Mouse (Mus musculus) neural tube, embryonic 15.5 days (tissue): ENCODE results near the gene Wfdc21. TPM values are rescaled to one million over a fixed set of nuclear protein-coding genes. Genes with fewer than 3 reads are reported as not detected.

Experiments used
- ATAC-seq: fragments of 200-750 bp; cut with Nextera tagmentation; 2 replicates; pipeline ENCODE4 v1.8.0; 2017; ENCODE audit warnings: mild to moderate bottlenecking, moderate TSS enrichment, moderate library complexity; ENCODE audit not compliant: low FRiP score
- H3K27ac ChIP-seq: fragments of 300-500 bp; sonication (generic); replicated peaks from 2 replicates; pipeline ENCODE4 v1.5.1; 2015; ENCODE audit warnings: mild to moderate bottlenecking, inconsistent platforms
- H3K27me3 ChIP-seq: fragments of 300-500 bp; sonication (generic); replicated peaks from 2 replicates; pipeline ENCODE4 v1.6.1; 2015; ENCODE audit warnings: inconsistent platforms
- H3K36me3 ChIP-seq: fragments of 300-500 bp; sonication (generic); 2 replicates; pipeline ENCODE4 v1.6.1; 2015; ENCODE audit warnings: inconsistent platforms
- H3K4me1 ChIP-seq: fragments of 300-500 bp; sonication (generic); 2 replicates; pipeline ENCODE4 v1.6.1; 2015; ENCODE audit warnings: inconsistent platforms
- H3K4me2 ChIP-seq: fragments of 300-500 bp; sonication (generic); 2 replicates; pipeline ENCODE4 v1.6.1; 2015; ENCODE audit warnings: inconsistent platforms, mild to moderate bottlenecking, moderate library complexity
- H3K4me3 ChIP-seq: fragments of 300-500 bp; sonication (generic); replicated peaks from 2 replicates; pipeline ENCODE4 v1.5.1; 2015; ENCODE audit warnings: mild to moderate bottlenecking, inconsistent platforms
- H3K9ac ChIP-seq: fragments of 300-500 bp; sonication (generic); replicated peaks from 2 replicates; pipeline ENCODE4 v1.6.1; 2015; ENCODE audit warnings: mild to moderate bottlenecking, inconsistent platforms
- H3K9me3 ChIP-seq: fragments of 300-500 bp; sonication (generic); replicated peaks from 2 replicates; pipeline ENCODE4 v1.6.1; 2016; ENCODE audit warnings: inconsistent platforms
- WGBS: fragments of 180-500 bp; shearing (Covaris S2); methylation state at CpG from one replicate; pipeline ENCODE4 v1.1.7; 2015; ENCODE audit warnings: mixed read lengths; 5-methylcytosine and 5-hydroxymethylcytosine counted together
- polyA plus RNA-seq: library from polyadenylated mRNA; unstranded; fragments of >200 nt; fragmentation: Nextera tagmentation; extraction: Ambion mirVana; gene quantifications from 2 replicates; pipeline ENCODE4 v1.2.1, GENCODE M21; 2015

Gene Wfdc21
- polyA plus RNA-seq, 1 experiment from 2014 or later: 0.41 TPM

- H3K36me3 ChIP-seq: no peaks in the 10 kb centered on the region
- H3K9ac ChIP-seq: no peak overlapping the region
- H3K9me3 ChIP-seq: no peaks in the 10 kb centered on the region
- H3K4me2 ChIP-seq: no peak overlapping the region
- H3K27me3 ChIP-seq: peaks cover 4% of the 10 kb centered on the region; the same call in 1 of the 2 replicates
- H3K4me3 ChIP-seq: no peak overlapping the region
- H3K27ac ChIP-seq: no peak overlapping the region
- WGBS: 66% methylated on average over 2 of the region's 2 CpGs
- no peaks in the 10 kb centered on the region for H3K4me1 ChIP-seq
- no peak for ATAC-seq
Observed at GRCm38 (mm10) chr11:83735881-83736280, 10.9 kb upstream of the Wfdc21 start.

DNA sequence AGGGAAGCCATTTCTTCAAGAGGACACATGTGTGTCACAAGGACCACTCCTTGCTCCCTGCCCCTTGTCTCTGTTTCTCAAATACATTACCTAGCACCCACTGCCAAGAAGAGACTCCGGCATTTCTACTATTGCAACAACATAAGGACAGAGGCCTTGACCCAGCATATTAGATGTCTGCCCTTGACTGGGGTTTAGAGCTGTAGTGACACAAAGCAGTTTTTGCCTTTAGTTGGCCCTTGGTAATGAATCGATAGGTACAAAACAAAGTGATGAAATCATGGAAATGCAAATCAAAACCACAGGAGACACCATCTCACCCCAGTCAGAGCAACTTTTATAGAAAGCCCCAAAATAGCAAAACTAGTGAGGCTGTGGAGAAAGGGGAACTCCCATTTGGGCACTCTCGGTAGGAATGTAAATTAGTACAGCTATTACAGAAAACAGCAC, 9.6 kb upstream of the Wfdc21 start:
- WGBS: 77% methylated on average over 3 of the region's 3 CpGs

GRCm38 (mm10) chr11:83739241-83739640, 7.5 kb upstream of the Wfdc21 start:
- Histone ChIP-seq H3K4me2 (no peak overlapping the region), H3K4me3 (no peak overlapping the region), H3K9me3 (no peaks in the 10 kb centered on the region), H3K9ac (no peak overlapping the region), H3K4me1 (no peaks in the 10 kb centered on the region), H3K27ac (no peak overlapping the region), H3K36me3 (no peaks in the 10 kb centered on the region), H3K27me3 (peaks cover 7% of the 10 kb centered on the region)
- 25% methylated on average over 5 of the region's 5 CpGs for WGBS
- no peak for ATAC-seq

More for the DNA sequence above, 9.6 kb upstream of the Wfdc21 start:
- H3K4me1 ChIP-seq: no peaks in the 10 kb centered on the region
- no peaks in the 10 kb centered on the region for H3K9me3 ChIP-seq
- H3K36me3 ChIP-seq: no peaks in the 10 kb centered on the region
- H3K27me3 ChIP-seq: peaks cover 7% of the 10 kb centered on the region
- H3K9ac ChIP-seq: no peak overlapping the region
- no peak overlapping the region for H3K4me3 ChIP-seq
- H3K27ac ChIP-seq: no peak overlapping the region
- ATAC-seq: no peak
- no peak overlapping the region for H3K4me2 ChIP-seq

DNA sequence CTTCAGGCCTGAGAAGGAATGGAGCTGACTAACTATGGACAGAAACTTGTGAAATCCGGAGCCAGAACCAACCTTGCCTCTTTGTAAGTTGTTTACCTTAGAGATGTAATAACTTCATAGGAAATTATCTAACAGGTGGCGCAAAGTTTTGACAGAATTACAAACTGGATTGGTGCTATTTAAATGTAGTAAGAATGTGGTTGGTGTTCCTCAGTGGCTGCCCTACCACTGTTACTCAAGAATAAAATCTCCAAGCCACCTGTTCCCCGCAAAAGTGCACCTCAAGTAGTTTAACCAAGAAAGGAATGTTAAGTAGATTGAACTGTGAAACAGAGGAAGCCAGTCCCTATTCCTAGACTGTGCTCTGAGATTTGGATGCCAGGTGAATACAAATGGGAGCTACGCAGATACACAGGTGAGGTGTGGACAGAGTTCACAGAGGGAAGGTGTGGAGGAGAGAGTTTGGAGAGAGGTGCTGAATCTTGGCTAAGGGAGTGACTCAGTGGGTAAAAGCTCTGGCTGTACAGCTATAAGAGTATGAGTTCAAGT, 6.2 kb upstream of the Wfdc21 start:
- H3K4me3 ChIP-seq: no peak overlapping the region
- no peak overlapping the region for H3K27ac ChIP-seq
- H3K9ac ChIP-seq: no peak overlapping the region
- H3K4me1 ChIP-seq: no peaks in the 10 kb centered on the region
- no peak for ATAC-seq
- H3K36me3 ChIP-seq: no peaks in the 10 kb centered on the region
- H3K4me2 ChIP-seq: no peak overlapping the region
- WGBS: 86% methylated on average over 4 of the region's 4 CpGs
- peaks cover 7% of the 10 kb centered on the region for H3K27me3 ChIP-seq
- no peaks in the 10 kb centered on the region for H3K9me3 ChIP-seq

DNA sequence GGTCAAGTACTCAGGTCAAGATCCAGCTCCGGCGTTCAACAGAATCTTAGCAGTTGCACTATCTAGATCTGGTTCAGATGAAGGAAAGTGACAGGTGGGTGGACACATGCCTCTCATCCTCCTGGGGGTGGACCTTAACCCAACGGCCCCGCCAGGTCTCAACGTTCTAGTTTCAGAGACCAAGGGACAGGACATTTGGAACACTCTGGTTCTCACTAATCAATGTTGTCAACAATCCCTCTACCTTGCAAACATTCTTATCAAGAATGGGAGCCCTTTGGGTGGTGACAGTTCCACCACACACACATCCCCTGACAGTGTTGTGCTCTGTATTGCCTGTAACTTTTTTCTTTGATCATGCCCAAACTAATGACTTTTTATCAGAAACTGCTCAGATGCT, 4.9 kb upstream of the Wfdc21 start:
- Histone ChIP-seq H3K27ac (no peak overlapping the region), H3K4me2 (no peak overlapping the region), H3K9ac (no peak overlapping the region), H3K4me3 (no peak overlapping the region), H3K4me1 (no peaks in the 10 kb centered on the region), H3K9me3 (no peaks in the 10 kb centered on the region), H3K27me3 (peaks cover 9% of the 10 kb centered on the region), H3K36me3 (no peaks in the 10 kb centered on the region)
- 92% methylated on average over 5 of the region's 5 CpGs for WGBS
- no peak for ATAC-seq

- Histone ChIP-seq H3K4me2 (no peak overlapping the region), H3K9me3 (no peaks in the 10 kb centered on the region), H3K4me3 (no peak overlapping the region), H3K27ac (no peak overlapping the region), H3K36me3 (no peaks in the 10 kb centered on the region), H3K27me3 (peaks cover 13% of the 10 kb centered on the region), H3K4me1 (no peaks in the 10 kb centered on the region), H3K9ac (no peak overlapping the region)
- WGBS: 74% methylated on average over 9 of the region's 9 CpGs
- ATAC-seq: no peak
Observed at GRCm38 (mm10) chr11:83742731-83743355, 3.9 kb upstream of the Wfdc21 start.

- peaks cover 13% of the 10 kb centered on the region for H3K27me3 ChIP-seq
- H3K4me1 ChIP-seq: no peaks in the 10 kb centered on the region
- no peak for ATAC-seq
- no peaks in the 10 kb centered on the region for H3K36me3 ChIP-seq
- no peaks in the 10 kb centered on the region for H3K9me3 ChIP-seq
- H3K4me2 ChIP-seq: no peak overlapping the region
- WGBS: 80% methylated on average over 3 of the region's 3 CpGs
- no peak overlapping the region for H3K27ac ChIP-seq
- no peak overlapping the region for H3K4me3 ChIP-seq
- no peak overlapping the region for H3K9ac ChIP-seq
Observed at GRCm38 (mm10) chr11:83743525-83743924, 3.2 kb upstream of the Wfdc21 start.

- ATAC-seq: no peak
- no peak overlapping the region for H3K4me3 ChIP-seq
- 79% methylated on average over 4 of the region's 4 CpGs for WGBS
- no peak overlapping the region for H3K27ac ChIP-seq
- H3K9me3 ChIP-seq: no peaks in the 10 kb centered on the region
- peaks cover 6% of the 10 kb centered on the region for H3K27me3 ChIP-seq
- H3K4me1 ChIP-seq: no peaks in the 10 kb centered on the region
- no peak overlapping the region for H3K9ac ChIP-seq
- no peaks in the 10 kb centered on the region for H3K36me3 ChIP-seq
- no peak overlapping the region for H3K4me2 ChIP-seq
Observed at GRCm38 (mm10) chr11:83746152-83746551, 588 bp upstream of the Wfdc21 start.

GRCm38 (mm10) chr11:83747376-83748265, 881 bp downstream of the Wfdc21 start:
- 72% methylated on average over 6 of the region's 6 CpGs for WGBS
- no peak overlapping the region for H3K9ac ChIP-seq
- H3K36me3 ChIP-seq: no peaks in the 10 kb centered on the region
- no peak for ATAC-seq
- no peaks in the 10 kb centered on the region for H3K9me3 ChIP-seq
- H3K4me3 ChIP-seq: no peak overlapping the region
- peaks cover 12% of the 10 kb centered on the region for H3K27me3 ChIP-seq
- no peak overlapping the region for H3K27ac ChIP-seq
- no peaks in the 10 kb centered on the region for H3K4me1 ChIP-seq
- no peak overlapping the region for H3K4me2 ChIP-seq

- under 1% methylated on average over 47 of the region's 47 CpGs for WGBS
- peak; percentile 98 for ATAC-seq
- Histone ChIP-seq H3K36me3 (peaks cover 24% of the 10 kb centered on the region), H3K9me3 (no peaks in the 10 kb centered on the region), H3K4me3 (peak within 1 kb of the TSS; percentile 90), H3K4me2 (peak within 1 kb of the TSS; percentile 76), H3K27ac (peak within 1 kb of the TSS; percentile 95), H3K9ac (peak within 1 kb of the TSS; percentile 78), H3K27me3 (peaks cover 7% of the 10 kb centered on the region; the same call in 1 of the 2 replicates), H3K4me1 (peaks cover 23% of the 10 kb centered on the region)
Observed at GRCm38 (mm10) chr11:83753581-83754181, 6.9 kb downstream of the Wfdc21 start, which contains the start of gene Heatr6. Gene Heatr6 (plus strand): TSS chr11:83753696.

DNA sequence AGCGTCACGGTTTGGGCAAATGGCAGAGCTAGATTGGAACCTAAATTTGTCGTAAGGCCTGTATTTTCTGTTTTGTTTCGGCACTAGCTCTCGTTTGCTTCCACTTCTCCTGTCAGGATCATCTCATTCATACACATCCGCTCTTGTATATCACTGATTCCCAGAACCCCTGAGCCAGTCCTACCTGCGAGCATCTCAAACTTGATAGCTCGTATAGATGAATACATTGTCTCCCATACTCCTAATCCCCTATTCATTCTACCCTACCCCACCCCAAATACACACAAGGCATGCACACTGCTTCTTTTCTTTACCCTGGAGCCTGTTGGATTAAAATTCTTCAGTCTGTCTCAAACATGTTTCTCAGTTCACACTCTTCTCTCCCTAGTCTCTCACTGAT, 7.5 kb downstream of the Wfdc21 start:
- Histone ChIP-seq H3K27ac (peak overlapping the region; percentile 95), H3K4me3 (peak overlapping the region; percentile 90), H3K36me3 (peaks cover 29% of the 10 kb centered on the region), H3K9ac (peak overlapping the region; percentile 78), H3K4me1 (peaks cover 23% of the 10 kb centered on the region), H3K9me3 (no peaks in the 10 kb centered on the region), H3K27me3 (peaks cover 7% of the 10 kb centered on the region; the same call in 1 of the 2 replicates), H3K4me2 (peak overlapping the region; percentile 76)
- 9% methylated on average over 8 of the region's 8 CpGs for WGBS
- peak; percentile 39; the same call in 1 of the 2 replicates for ATAC-seq
